Mouse (Mus musculus) monocyte, adult 5-6 weeks (primary cell): ENCODE results near the gene Glod5. TPM values are rescaled to one million over a fixed set of nuclear protein-coding genes. Genes with fewer than 3 reads are reported as not detected.

Source experiments
- ATAC-seq: fragments of 153-309, 156-312 bp; replicated peaks from 2 replicates; pipeline ENCODE4 v1.8.0; 2017; ENCODE audit warnings: mild to moderate bottlenecking; ENCODE audit not compliant: low TSS enrichment, insufficient number of reproducible peaks, severe bottlenecking, poor library complexity, low FRiP score
- total RNA-seq: library from RNA; stranded (forward); fragments of 200-1000, 200-491, 200-594 nt; gene quantifications from 3 replicates; pipeline ENCODE4 v1.2.3, GENCODE M21; 2017

Glod5 gene
- total RNA-seq, 1 experiment from 2014 or later, result not detected

DNA sequence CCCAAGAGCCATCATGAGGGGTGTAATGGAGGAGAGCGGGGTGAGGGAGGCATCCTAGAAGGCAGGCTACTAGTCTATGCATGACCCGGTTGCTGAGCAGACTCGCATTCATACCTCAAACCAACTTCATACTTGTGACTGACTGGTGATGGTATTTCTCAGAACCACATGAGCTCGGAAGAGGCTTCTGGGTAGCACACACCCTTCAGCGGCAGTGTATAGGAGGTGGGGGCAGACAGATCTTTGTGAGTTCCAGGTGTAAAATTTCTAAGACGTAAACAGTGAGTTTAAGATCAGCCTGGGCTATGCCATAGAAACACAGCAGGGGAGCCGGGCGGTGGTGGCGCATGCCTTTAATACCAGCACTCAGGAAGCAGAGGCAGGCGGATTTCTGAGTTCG is 40.4 kb downstream of the Glod5 start, which contains the start of gene Gata1:
Gata1 (minus strand) TSS at position 180 of the 400 bp plus-strand sequence.
- no peak for ATAC-seq

DNA sequence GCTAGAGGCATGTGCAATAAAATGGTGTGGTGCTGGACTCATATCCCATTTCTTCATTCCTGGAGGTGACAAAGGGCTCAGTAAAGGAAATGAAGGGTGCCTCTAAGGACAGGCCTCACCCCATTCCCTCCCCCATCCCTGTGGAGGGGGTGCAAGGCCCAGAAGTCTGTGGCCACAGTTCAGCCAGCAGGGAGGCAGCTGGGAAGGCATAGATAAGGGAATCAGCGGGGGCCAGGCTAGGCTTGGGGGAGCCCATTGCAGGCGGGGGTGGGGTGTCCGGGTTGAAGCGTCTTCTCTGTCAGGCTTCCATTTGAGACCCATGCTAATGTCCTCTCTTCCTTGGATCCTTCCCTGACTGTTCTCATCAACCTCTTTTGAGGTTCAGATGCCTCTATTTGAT is 47.0 kb downstream of the Glod5 start:
- no peak for ATAC-seq

DNA sequence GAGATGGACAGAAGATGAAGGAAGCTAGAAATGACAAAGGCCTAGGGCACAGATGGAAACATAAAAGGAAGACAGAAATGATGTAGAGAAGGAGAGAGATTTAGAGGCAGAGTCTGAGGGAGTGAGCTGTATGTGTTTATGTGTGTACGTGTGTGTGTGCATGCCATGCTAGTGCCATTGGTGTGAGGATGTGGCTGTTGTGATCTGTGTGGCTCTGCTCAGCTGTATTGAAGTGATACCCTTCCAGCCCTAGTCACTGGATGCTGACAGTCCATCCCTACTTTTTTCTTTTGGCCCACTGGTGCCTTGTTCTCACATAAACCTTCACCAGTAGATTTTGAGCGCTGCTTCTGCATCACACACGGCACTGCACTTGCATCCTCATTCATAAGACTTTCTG is 49.4 kb downstream of the Glod5 start:
- no peak for ATAC-seq

DNA sequence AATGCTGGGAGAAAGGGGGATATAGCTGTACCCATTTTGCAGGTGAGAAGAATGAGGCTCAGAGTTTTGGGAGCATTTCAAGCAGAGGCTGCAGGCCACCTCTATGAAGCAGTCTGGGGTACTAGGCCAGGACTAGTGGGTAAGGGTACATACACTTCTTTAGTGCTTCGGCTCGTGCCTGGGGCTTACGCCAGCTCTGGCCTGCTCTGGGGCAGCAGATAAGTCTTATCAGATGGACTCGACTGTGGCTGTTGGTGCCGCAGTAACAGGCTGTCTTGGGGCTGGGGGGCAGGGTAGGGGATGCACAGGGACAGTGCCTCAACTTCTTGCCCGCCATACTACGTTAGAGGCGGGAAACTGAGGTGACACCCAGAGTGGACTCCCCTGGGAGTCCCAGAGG is 50.1 kb downstream of the Glod5 start:
- no peak for ATAC-seq

DNA sequence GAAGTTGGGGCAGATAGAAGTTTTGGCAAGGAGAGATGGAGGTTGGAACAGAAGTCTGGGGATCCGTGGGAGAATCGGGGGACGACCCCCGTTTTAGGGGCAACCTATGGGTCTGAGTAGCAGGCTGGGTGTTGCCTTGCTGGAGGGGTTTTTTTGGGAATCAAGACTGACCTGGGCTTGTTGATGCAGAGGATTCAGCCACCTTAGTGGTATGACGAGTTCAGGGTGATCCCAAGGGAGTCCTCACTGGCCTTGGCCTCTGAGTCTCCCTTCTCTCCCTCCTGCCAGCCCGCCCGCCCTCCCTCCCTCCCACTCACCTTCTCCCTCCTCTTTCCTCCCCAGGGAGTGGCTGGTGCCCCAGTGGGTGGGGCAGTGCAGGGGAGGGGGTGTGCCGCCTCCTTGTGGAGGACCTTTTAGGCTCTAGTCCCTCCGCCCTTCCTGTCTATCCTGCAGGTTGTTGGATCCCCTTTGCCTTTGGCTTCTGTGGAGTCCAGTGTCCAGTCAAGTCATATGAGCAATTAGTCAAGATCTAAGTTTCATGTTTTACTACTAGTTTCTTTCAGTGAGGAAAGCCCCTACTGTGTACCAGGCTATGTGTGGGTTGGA is 50.6 kb downstream of the Glod5 start:
- ATAC-seq, result no peak

DNA sequence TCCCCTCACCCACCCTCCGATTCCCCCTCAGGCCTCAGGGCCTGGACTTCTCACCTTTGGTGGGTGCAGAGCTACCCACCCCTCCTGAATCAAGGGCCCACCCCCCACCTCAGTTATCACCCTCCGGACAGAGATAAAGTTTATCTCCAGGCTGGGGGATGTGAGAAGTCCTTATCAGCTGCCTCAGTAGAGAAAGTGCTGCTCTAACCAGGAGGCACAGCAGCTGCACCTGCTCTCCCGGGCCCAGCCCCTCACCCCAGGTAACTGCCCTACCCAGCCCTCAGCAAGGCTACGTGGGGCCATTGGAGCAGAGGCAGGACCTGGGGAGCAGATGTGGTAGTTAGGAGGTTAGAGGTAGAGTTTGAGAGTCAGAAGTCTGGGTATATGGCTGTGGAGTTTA is 52.1 kb downstream of the Glod5 start:
- ATAC-seq, result no peak

DNA sequence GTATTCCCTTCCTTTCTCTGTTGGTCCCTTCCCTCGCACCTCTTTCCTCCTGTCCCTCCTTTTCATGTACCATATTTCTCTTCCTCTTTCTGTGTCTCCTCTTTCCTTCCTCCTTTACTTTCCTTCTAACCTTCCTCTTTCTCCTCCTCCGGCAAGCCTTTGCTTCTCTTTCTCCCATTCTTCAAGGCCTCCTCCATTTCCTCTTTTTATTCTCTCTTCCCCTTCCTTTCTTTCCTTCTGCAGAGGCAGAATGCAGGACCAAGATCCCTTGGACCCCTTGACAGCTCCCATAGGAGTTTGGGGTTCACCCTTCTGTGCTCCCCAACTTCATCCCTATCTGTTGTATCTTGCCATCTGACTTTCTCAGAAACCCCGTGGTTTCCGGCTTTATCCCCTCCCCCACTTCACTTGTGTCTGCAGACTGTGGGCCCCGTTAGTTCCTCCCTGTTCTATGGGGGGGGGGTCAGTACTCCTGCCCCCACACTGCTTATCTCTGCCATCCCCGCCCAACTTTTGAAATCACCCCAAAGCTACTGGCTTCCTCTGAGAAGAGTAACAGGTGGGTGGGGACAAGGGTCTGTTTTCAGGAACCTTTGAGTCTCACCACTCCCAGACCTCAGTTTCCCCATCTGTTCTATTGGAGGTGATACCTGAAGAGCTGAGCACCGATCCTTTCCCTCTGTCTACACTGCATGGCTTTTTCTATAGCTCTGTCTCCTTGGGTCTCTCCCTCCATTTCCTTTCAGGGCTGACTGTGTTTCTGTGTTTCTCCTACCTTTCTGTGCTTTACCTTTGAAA is 54.3 kb downstream of the Glod5 start:
- ATAC-seq, result no peak

DNA sequence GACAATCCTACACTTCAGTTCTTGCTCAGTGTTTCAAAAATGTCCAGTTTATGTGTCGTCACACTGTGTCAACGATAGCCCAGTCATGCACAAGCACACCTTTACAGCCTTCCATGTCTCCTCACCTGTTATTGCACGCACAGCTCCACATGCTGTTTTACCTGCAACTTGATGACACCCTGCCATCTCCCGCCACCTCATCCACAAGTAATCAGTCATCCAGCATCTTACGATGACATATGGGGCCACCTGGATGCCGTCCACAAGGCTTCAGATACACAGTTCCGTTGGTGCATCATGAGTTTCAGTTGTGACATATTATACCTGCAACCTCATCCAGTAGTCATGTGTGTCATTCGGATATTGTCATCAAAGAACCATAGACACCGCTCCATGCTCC is 59.4 kb downstream of the Glod5 start:
- no peak for ATAC-seq

Other genes with a start within 250 kb of the Glod5 start
- gene Gripap1, start 228.7 kb downstream of the Glod5 start, total RNA-seq, result 67.2 to 156 TPM (median 123 TPM) in 3 replicates
- 1.3 TPM in 1 of 3 replicates, not detected in the others for gene Kcnd1, start 196.2 kb downstream of the Glod5 start, total RNA-seq
- gene Otud5, start 177.1 kb downstream of the Glod5 start, total RNA-seq, result 79.5 to 120 TPM (median 107 TPM) in 3 replicates
- 3.0 to 9.9 TPM (median 3.6 TPM) in 3 replicates for gene Pim2, start 140.2 kb downstream of the Glod5 start, total RNA-seq
- 7.9 to 18.1 TPM (median 15.9 TPM) in 3 replicates for gene Slc35a2, start 134.5 kb downstream of the Glod5 start, total RNA-seq
- 119 to 165 TPM (median 164 TPM) in 3 replicates for gene Pqbp1, start 119.2 kb downstream of the Glod5 start, total RNA-seq
- 12.0 to 33.0 TPM (median 21.2 TPM) in 3 replicates for gene Timm17b, start 119.1 kb downstream of the Glod5 start, total RNA-seq
- gene Gm10491, start 110.7 kb downstream of the Glod5 start, total RNA-seq, result not detected in 3 replicates
- gene Gm10490, start 109.0 kb downstream of the Glod5 start, total RNA-seq, result not detected in 3 replicates
- gene Pcsk1n, start 98.7 kb downstream of the Glod5 start, total RNA-seq, result not detected in 3 replicates
- not detected in 3 replicates for gene Eras, start 89.9 kb downstream of the Glod5 start, total RNA-seq
- gene Hdac6, start 70.6 kb downstream of the Glod5 start, total RNA-seq, result 3.3 to 4.6 TPM (median 4.1 TPM) in 3 replicates
- gene Gata1, start 40.4 kb downstream of the Glod5 start, total RNA-seq, result 1.4 to 17.9 TPM (median 3.3 TPM) in 3 replicates
- gene Suv39h1, start 56.3 kb upstream of the Glod5 start, total RNA-seq, result 19.0 to 19.7 TPM (median 19.1 TPM) in 3 replicates
- 129 to 156 TPM (median 134 TPM) in 3 replicates for gene Was, start 72.0 kb upstream of the Glod5 start, total RNA-seq
- gene Wdr13, start 114.4 kb upstream of the Glod5 start, total RNA-seq, result 22.2 to 44.8 TPM (median 28.6 TPM) in 3 replicates
- 767 to 1,158 TPM (median 1,044 TPM) in 3 replicates for gene Rbm3, start 127.4 kb upstream of the Glod5 start, total RNA-seq
- gene Tbc1d25, start 157.7 kb upstream of the Glod5 start, total RNA-seq, result 3.3 to 6.7 TPM (median 5.1 TPM) in 3 replicates
- 88.6 to 117 TPM (median 97.4 TPM) in 3 replicates for gene Ebp, start 175.0 kb upstream of the Glod5 start, total RNA-seq
- gene Porcn, start 188.0 kb upstream of the Glod5 start, total RNA-seq, result 3.1 TPM in 1 of 3 replicates, not detected in the others
- 6.1 to 10.3 TPM (median 7.9 TPM) in 3 replicates for gene Ftsj1, start 233.9 kb upstream of the Glod5 start, total RNA-seq